Mouse (Mus musculus) myocyte (in vitro differentiated cells): ENCODE measurements at regions not wholly inside any gene's neighbourhood (a gene's known extent, or its start where the extent isn't known, plus 50 kb on each side); places are given as distances from the start of the nearest gene placed in this dataset.

ENCODE experiments used
- E2F4 ChIP-seq: IDR thresholded peaks from one replicate; pipeline ENCODE4 v1.6.1; 2011; ENCODE audit warnings: mild to moderate bottlenecking, control low read depth, moderate library complexity; ENCODE audit not compliant: insufficient read depth
- MYOD1 ChIP-seq, 3 experiments: IDR thresholded peaks; one replicate each; pipeline ENCODE4 v1.6.1; 2011; ENCODE audit warnings: control low read depth in 2 of 3, low read depth in 2 of 3, mild to moderate bottlenecking in 2 of 3, moderate library complexity in 1 of 3; ENCODE audit not compliant: insufficient read length in 2 of 3, control insufficient read depth in 1 of 3
- MYOG ChIP-seq, 3 experiments: IDR thresholded peaks; one replicate each; pipeline ENCODE4 v1.6.1; 2011; ENCODE audit warnings: control low read depth in 2 of 3, low read depth in 2 of 3, mild to moderate bottlenecking in 2 of 3; ENCODE audit not compliant: insufficient read length in 2 of 3, control insufficient read depth in 1 of 3, insufficient read depth in 1 of 3
- POLR2AphosphoS2 ChIP-seq: IDR thresholded peaks from one replicate; pipeline ENCODE4 v1.6.1; 2011; ENCODE audit warnings: low read depth, control low read depth; ENCODE audit not compliant: insufficient read length
- REST ChIP-seq: IDR thresholded peaks from one replicate; pipeline ENCODE4 v1.6.1; 2011; ENCODE audit warnings: mild to moderate bottlenecking, control low read depth, moderate library complexity; ENCODE audit not compliant: insufficient read depth, insufficient read length
- TCF12 ChIP-seq: IDR thresholded peaks from one replicate; pipeline ENCODE4 v1.6.1; 2011; ENCODE audit warnings: mild to moderate bottlenecking, control low read depth; ENCODE audit not compliant: poor library complexity, insufficient read depth, severe bottlenecking
- USF1 ChIP-seq: IDR thresholded peaks from one replicate; pipeline ENCODE4 v1.6.1; 2011; ENCODE audit warnings: low read depth, mild to moderate bottlenecking, control low read depth, moderate library complexity

- TF ChIP-seq E2F4 (no peak), USF1 (no peak), POLR2AphosphoS2 (no peak), MYOG (IDR thresholded peaks at IDR 0.05; ENCODE audit: control insufficient read depth in 1 of 3, insufficient read depth in 1 of 3, insufficient read length in 2 of 3, low read depth in 2 of 3) (no peak), REST (no peak), MYOD1 (IDR thresholded peaks at IDR 0.05; ENCODE audit: control insufficient read depth in 1 of 3, insufficient read length in 2 of 3, low read depth in 2 of 3) (no peak), TCF12 (no peak)
Measured at GRCm38 (mm10) chr10:117558292-117558800, 71.0 kb upstream of the Cpm start.
